In the genomic region with DNA sequence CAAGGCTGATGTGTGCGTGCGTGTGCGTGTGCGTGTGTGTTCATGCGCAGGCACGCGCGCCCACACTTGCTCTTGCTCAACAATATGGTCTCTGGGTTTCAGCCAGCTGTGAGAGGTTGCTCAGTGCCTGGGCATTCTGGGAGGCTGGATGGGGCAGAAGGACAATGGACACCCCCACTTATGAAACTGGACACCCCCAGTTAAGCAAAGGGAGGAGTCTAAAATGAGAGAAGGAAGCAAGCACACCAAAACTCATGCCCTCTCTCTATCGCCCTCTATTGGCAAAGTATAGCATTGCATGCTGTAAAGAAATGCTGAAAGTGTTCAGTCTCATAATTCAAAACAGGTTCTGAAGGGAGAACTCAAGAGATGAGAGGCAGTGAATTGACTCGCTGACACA, we compare ENCODE assay signal across 9 mouse cellular contexts. TPM values are rescaled to one million over a fixed set of nuclear protein-coding genes. Genes with fewer than 3 reads are reported as not detected.
DNase-seq lines count a peak whose midpoint lies in the region; ATAC-seq and TF ChIP-seq lines count a peak whose summit lies in the region.
"Had no signal": no experiment of that assay in that cellular context is flagged by ENCODE, and none has a peak within 500 bp of the region (broad histone marks: within the 10 kb centered on the region; RNA-seq: fewer than 3 reads in every experiment).

No protein-coding gene starts in this region.

- no peaks in the 10 kb centered on the region for H3K9me3 ChIP-seq in E14TG2a.4 (ENCODE audit: low read length)
- H3K9me3 ChIP-seq in neural tube, embryonic 15.5 days (replicated peaks), result no peaks in the 10 kb centered on the region
- H3K9me3 ChIP-seq: embryonic facial prominence, embryonic 13.5 days; liver, embryonic 15.5 days had no signal

- H3K4me2 ChIP-seq in neural tube, embryonic 15.5 days, result no peak overlapping the region
- H3K4me2 ChIP-seq: embryonic facial prominence, embryonic 13.5 days; liver, embryonic 15.5 days had no signal

- WGBS in neural tube, embryonic 15.5 days, result 77% methylated on average over 10 of the region's 10 CpGs

- peaks cover 27% of the 10 kb centered on the region for H3K4me1 ChIP-seq in E14TG2a.4 (replicated peaks; ENCODE audit: low read depth, low read length)
- no peaks in the 10 kb centered on the region for H3K4me1 ChIP-seq in neural tube, embryonic 15.5 days
- H3K4me1 ChIP-seq: embryonic facial prominence, embryonic 13.5 days; liver, embryonic 15.5 days had no signal

- DNase-seq in kidney, postnatal 14 days, result peak; percentile 6
- DNase-seq in kidney, adult 11 months, result no peak
- DNase-seq in NIH3T3 (ENCODE audit: low read depth), result peak; percentile 43
- no peak for DNase-seq in natural killer cell, adult 2 months (ENCODE audit: low spot score in 2 of 2)

- no peaks in the 10 kb centered on the region for H3K36me3 ChIP-seq in E14TG2a.4 (ENCODE audit: insufficient read depth, low read length)
- no peaks in the 10 kb centered on the region for H3K36me3 ChIP-seq in neural tube, embryonic 15.5 days
- H3K36me3 ChIP-seq: embryonic facial prominence, embryonic 13.5 days; liver, embryonic 15.5 days had no signal

- H3K9ac ChIP-seq in neural tube, embryonic 15.5 days (replicated peaks), result no peak overlapping the region
- H3K9ac ChIP-seq: embryonic facial prominence, embryonic 13.5 days; liver, embryonic 15.5 days had no signal

- H3K4me3 ChIP-seq in E14TG2a.4 (replicated peaks; ENCODE audit: low read length), result no peak overlapping the region
- no peak overlapping the region for H3K4me3 ChIP-seq in neural tube, embryonic 15.5 days (replicated peaks)
- H3K4me3 ChIP-seq: embryonic facial prominence, embryonic 13.5 days; liver, embryonic 15.5 days had no signal

- H3K27me3 ChIP-seq in E14TG2a.4 (ENCODE audit: insufficient read depth, low read length), result no peaks in the 10 kb centered on the region
- no peaks in the 10 kb centered on the region for H3K27me3 ChIP-seq in neural tube, embryonic 15.5 days (replicated peaks)
- H3K27me3 ChIP-seq: embryonic facial prominence, embryonic 13.5 days; liver, embryonic 15.5 days had no signal

- no peak overlapping the region for H3K27ac ChIP-seq in neural tube, embryonic 15.5 days (replicated peaks)
- H3K27ac ChIP-seq: embryonic facial prominence, embryonic 13.5 days; liver, embryonic 15.5 days had no signal

- ATAC-seq in hematopoietic stem cell, adult 5-6 weeks (replicated peaks in 1 of 2; ENCODE audit: insufficient read depth in 1 of 2, low FRiP score in 2 of 2, low TSS enrichment in 1 of 2, low read depth in 1 of 2, poor library complexity in 2 of 2, severe bottlenecking in 2 of 2), result peak; percentile 29 to 52; a peak in 1 of 4 replicates
- ATAC-seq in neural tube, embryonic 15.5 days (ENCODE audit: low FRiP score), result no peak

- peak; percentile 99 for TF ChIP-seq CTCF in E14TG2a.4 (conservative IDR thresholded peaks at IDR 0.05; ENCODE audit: low read length)

RNA-seq across cellular contexts. Expression of a gene that starts 35.9 kb away (rescaled TPM):
- total RNA-seq in hematopoietic stem cell, adult 5-6 weeks (2017), result 5.4 and 5.6 TPM in 2 replicates
- polyA plus RNA-seq in neural tube, embryonic 15.5 days (2015; fragmentation: Nextera tagmentation; extraction: Ambion mirVana), result 0.14 and 0.34 TPM in 2 replicates

Comparison
In these comparisons a context has a peak if more than half of its experiments do, and no peak if none do; other contexts are left out.
1. DNase-seq: peak in kidney, postnatal 14 days (single experiment) and NIH3T3 (single experiment); none in kidney, adult 11 months (single experiment) and natural killer cell, adult 2 months (0 of 2).